Mouse (Mus musculus): ENCODE data around the gene Gm36864. TPM values are rescaled to one million over a fixed set of nuclear protein-coding genes. Genes with fewer than 3 reads are reported as not detected.

Gene Gm36864
- polyA plus RNA-seq, 1 experiment from 2014 or later, result 0.09 TPM

DNA sequence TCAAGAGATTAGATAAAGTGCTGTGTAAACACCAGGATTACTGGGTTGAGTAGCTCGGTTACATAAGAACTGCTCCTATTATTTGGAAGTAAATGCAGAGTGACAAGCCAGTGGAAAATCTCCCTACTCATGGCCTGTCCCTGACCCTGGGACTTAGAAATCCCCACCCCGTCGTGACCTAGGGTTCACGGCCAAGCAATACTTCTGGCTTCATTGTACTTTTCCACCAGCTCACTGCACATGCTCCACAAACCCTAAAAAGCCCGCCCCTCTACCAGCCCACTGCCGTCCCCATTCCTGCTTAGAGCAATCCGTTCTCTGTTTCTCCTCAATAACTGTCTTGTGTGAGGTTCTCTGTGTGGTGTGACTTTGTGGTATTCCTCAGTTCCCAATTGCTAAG is 51.8 kb downstream of the Gm36864 start:
- no peaks in the 10 kb centered on the region for H3K4me1 ChIP-seq (ENCODE audit: control insufficient read depth, insufficient read depth, low read length)
- ATAC-seq, result no peak

DNA sequence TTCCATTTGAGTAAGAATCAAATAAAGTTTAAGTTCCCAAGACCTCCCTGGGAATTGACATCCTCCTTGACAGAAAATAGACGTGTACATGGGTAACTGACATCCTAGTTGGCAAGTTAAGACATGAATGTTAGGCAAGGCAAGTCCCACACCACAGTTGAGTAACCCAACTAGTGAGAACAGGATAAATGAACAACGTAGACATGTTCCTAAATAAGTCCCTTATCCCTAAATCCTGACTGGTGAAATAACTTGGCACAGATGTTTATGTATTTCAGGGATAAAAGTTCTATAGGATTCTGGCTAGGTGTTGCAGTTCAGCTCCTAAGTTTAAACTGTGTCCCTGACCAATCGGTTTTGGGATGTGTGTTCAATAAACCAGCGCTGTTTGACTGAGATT is 55.0 kb downstream of the Gm36864 start:
- no peak for ATAC-seq

More for the DNA sequence above, 51.8 kb downstream of the Gm36864 start:
- H3K27me3 ChIP-seq (replicated peaks; ENCODE audit: control insufficient read depth, insufficient read depth, low read length), result no peaks in the 10 kb centered on the region
- WGBS, result 49% methylated on average over 7 of the region's 7 CpGs
- no peak overlapping the region for H3K4me2 ChIP-seq (ENCODE audit: low read depth, low read length)
- no peaks in the 10 kb centered on the region for H3K36me3 ChIP-seq (ENCODE audit: control insufficient read depth, insufficient read depth, low read length)
- no peak overlapping the region for H3K27ac ChIP-seq (ENCODE audit: low read length)
- H3K4me3 ChIP-seq (ENCODE audit: low read length), result no peak overlapping the region
- H3K9ac ChIP-seq (ENCODE audit: low read depth, low read length), result no peak overlapping the region
- no peaks in the 10 kb centered on the region for H3K9me3 ChIP-seq (ENCODE audit: control insufficient read depth, low read length)

DNA sequence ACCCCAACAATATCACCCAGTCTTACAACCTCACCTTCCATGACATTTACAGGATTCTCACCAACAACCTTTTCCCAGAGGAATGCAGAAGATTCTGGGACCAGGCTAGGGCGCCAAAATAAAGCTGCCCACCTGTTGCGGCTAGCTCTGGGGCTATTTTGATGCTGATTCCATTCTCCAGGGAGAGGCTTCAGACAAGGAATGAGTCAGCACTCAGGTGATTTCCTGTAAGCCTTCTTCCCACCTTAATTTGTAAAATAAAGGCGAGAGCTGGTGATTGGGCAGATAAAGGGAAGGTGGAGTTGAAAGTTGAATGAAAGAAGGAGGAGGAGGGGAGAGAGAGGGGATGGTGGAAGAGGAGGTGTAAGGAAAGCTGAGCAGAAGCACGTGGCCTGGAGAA is 55.4 kb downstream of the Gm36864 start:
- no peak overlapping the region for H3K4me3 ChIP-seq (ENCODE audit: low read length)
- H3K36me3 ChIP-seq (ENCODE audit: control insufficient read depth, insufficient read depth, low read length), result no peaks in the 10 kb centered on the region
- no peak for ATAC-seq
- H3K27me3 ChIP-seq (replicated peaks; ENCODE audit: control insufficient read depth, insufficient read depth, low read length), result no peaks in the 10 kb centered on the region
- H3K4me1 ChIP-seq (ENCODE audit: control insufficient read depth, insufficient read depth, low read length), result no peaks in the 10 kb centered on the region
- 50% methylated on average over 4 of the region's 4 CpGs for WGBS
- no peak overlapping the region for H3K4me2 ChIP-seq (ENCODE audit: low read depth, low read length)
- H3K9ac ChIP-seq (ENCODE audit: low read depth, low read length), result no peak overlapping the region
- H3K27ac ChIP-seq (ENCODE audit: low read length), result no peak overlapping the region
- H3K9me3 ChIP-seq (ENCODE audit: control insufficient read depth, low read length), result no peaks in the 10 kb centered on the region

More for the DNA sequence above, 55.0 kb downstream of the Gm36864 start:
- Histone ChIP-seq H3K4me2 (ENCODE audit: low read depth, low read length) (no peak overlapping the region), H3K4me1 (ENCODE audit: control insufficient read depth, insufficient read depth, low read length) (no peaks in the 10 kb centered on the region), H3K9me3 (ENCODE audit: control insufficient read depth, low read length) (no peaks in the 10 kb centered on the region), H3K36me3 (ENCODE audit: control insufficient read depth, insufficient read depth, low read length) (no peaks in the 10 kb centered on the region), H3K27me3 (replicated peaks; ENCODE audit: control insufficient read depth, insufficient read depth, low read length) (no peaks in the 10 kb centered on the region), H3K9ac (ENCODE audit: low read depth, low read length) (no peak overlapping the region), H3K27ac (ENCODE audit: low read length) (no peak overlapping the region), H3K4me3 (ENCODE audit: low read length) (no peak overlapping the region)
- 82% methylated on average over 4 of the region's 4 CpGs for WGBS

Other genes with a start within 250 kb of the Gm36864 start
- gene Klk1b11, start 240.3 kb upstream of the Gm36864 start, polyA plus RNA-seq (2015; fragmentation: Nextera tagmentation; extraction: Ambion mirVana), result not detected in 2 replicates
- gene Klk1b26, start 224.0 kb upstream of the Gm36864 start, polyA plus RNA-seq (2015; fragmentation: Nextera tagmentation; extraction: Ambion mirVana), result not detected in 2 replicates
- gene Klk1b27, start 183.9 kb upstream of the Gm36864 start, polyA plus RNA-seq (2015; fragmentation: Nextera tagmentation; extraction: Ambion mirVana), result not detected in 2 replicates
- not detected in 2 replicates for gene Klk1b21, start 133.8 kb upstream of the Gm36864 start, polyA plus RNA-seq (2015; fragmentation: Nextera tagmentation; extraction: Ambion mirVana)
- gene Klk1b22, start 123.5 kb upstream of the Gm36864 start, polyA plus RNA-seq (2015; fragmentation: Nextera tagmentation; extraction: Ambion mirVana), result not detected in 2 replicates
- gene Klk1b16, start 99.4 kb upstream of the Gm36864 start, polyA plus RNA-seq (2015; fragmentation: Nextera tagmentation; extraction: Ambion mirVana), result 0.20 TPM in 1 of 2 replicates, not detected in the other
- gene Klk1b24, start 47.9 kb upstream of the Gm36864 start, polyA plus RNA-seq (2015; fragmentation: Nextera tagmentation; extraction: Ambion mirVana), result not detected in 2 replicates
- 0.21 and 0.55 TPM in 2 replicates for gene Klk1b3, start 38.0 kb upstream of the Gm36864 start, polyA plus RNA-seq (2015; fragmentation: Nextera tagmentation; extraction: Ambion mirVana)
- 0.16 and 0.37 TPM in 2 replicates for gene Klk1b4, start 28.7 kb upstream of the Gm36864 start, polyA plus RNA-seq (2015; fragmentation: Nextera tagmentation; extraction: Ambion mirVana)
- 0.10 and 0.16 TPM in 2 replicates for gene Klk1b5, start 20.2 kb upstream of the Gm36864 start, polyA plus RNA-seq (2015; fragmentation: Nextera tagmentation; extraction: Ambion mirVana)
- 44.2 and 51.8 TPM in 2 replicates for gene Klk1, start 10.8 kb upstream of the Gm36864 start, polyA plus RNA-seq (2015; fragmentation: Nextera tagmentation; extraction: Ambion mirVana)
- gene 1700028J19Rik, start 10.5 kb downstream of the Gm36864 start, polyA plus RNA-seq (2015; fragmentation: Nextera tagmentation; extraction: Ambion mirVana), result 1.4 and 1.6 TPM in 2 replicates
- 101 and 114 TPM in 2 replicates for gene 2410002F23Rik, start 10.5 kb downstream of the Gm36864 start, polyA plus RNA-seq (2015; fragmentation: Nextera tagmentation; extraction: Ambion mirVana)
- not detected in 2 replicates for gene Acp4, start 21.2 kb downstream of the Gm36864 start, polyA plus RNA-seq (2015; fragmentation: Nextera tagmentation; extraction: Ambion mirVana)
- not detected in 2 replicates for gene Gm15517, start 25.3 kb downstream of the Gm36864 start, polyA plus RNA-seq (2015; fragmentation: Nextera tagmentation; extraction: Ambion mirVana)
- 6.7 and 7.1 TPM in 2 replicates for gene Clec11a, start 70.7 kb downstream of the Gm36864 start, polyA plus RNA-seq (2015; fragmentation: Nextera tagmentation; extraction: Ambion mirVana)
- gene Shank1, start 74.1 kb downstream of the Gm36864 start, polyA plus RNA-seq (2015; fragmentation: Nextera tagmentation; extraction: Ambion mirVana), result 1.2 and 1.5 TPM in 2 replicates
- 0.82 and 1.2 TPM in 2 replicates for gene Syt3, start 147.9 kb downstream of the Gm36864 start, polyA plus RNA-seq (2015; fragmentation: Nextera tagmentation; extraction: Ambion mirVana)
- 0.66 and 0.88 TPM in 2 replicates for gene 1700008O03Rik, start 149.6 kb downstream of the Gm36864 start, polyA plus RNA-seq (2015; fragmentation: Nextera tagmentation; extraction: Ambion mirVana)
- 0.31 and 0.43 TPM in 2 replicates for gene Lrrc4b, start 192.8 kb downstream of the Gm36864 start, polyA plus RNA-seq (2015; fragmentation: Nextera tagmentation; extraction: Ambion mirVana)
- gene Aspdh, start 229.2 kb downstream of the Gm36864 start, polyA plus RNA-seq (2015; fragmentation: Nextera tagmentation; extraction: Ambion mirVana), result 2.3 and 2.4 TPM in 2 replicates
- gene Josd2, start 231.8 kb downstream of the Gm36864 start, polyA plus RNA-seq (2015; fragmentation: Nextera tagmentation; extraction: Ambion mirVana), result 83.5 and 86.3 TPM in 2 replicates